Mouse (Mus musculus) CH12.LX (cell line): Measurements from ENCODE around the gene Slc4a3.

ENCODE experiments used
- BHLHE40 ChIP-seq: IDR thresholded peaks from 2 replicates; pipeline ENCODE4 v1.6.1; 2011; ENCODE audit warnings: mild to moderate bottlenecking, low read depth, low read length, improper control_type of control experiment
- CTCF ChIP-seq, 2 experiments: IDR thresholded peaks in 1 of 2; conservative IDR thresholded peaks in 1 of 2; 2 replicates each; pipeline ENCODE4 v1.5.1; 2011 to 2012; ENCODE audit warnings: low read depth in 2 of 2, low read length in 2 of 2, improper control_type of control experiment in 1 of 2, inconsistent platforms in 1 of 2, mild to moderate bottlenecking in 1 of 2, moderate library complexity in 1 of 2
- EP300 ChIP-seq: IDR thresholded peaks from 2 replicates; pipeline ENCODE4 v1.6.1; 2011; ENCODE audit warnings: low read length, improper control_type of control experiment
- MXI1 ChIP-seq: IDR thresholded peaks from 2 replicates; pipeline ENCODE4 v1.6.1; 2011; ENCODE audit warnings: mild to moderate bottlenecking, low read depth, low read length, improper control_type of control experiment
- POLR2A ChIP-seq: IDR thresholded peaks from 2 replicates; pipeline ENCODE4 v1.6.1; 2011; ENCODE audit warnings: low read depth, mild to moderate bottlenecking, improper control_type of control experiment, low read length
- POLR2AphosphoS2 ChIP-seq: IDR thresholded peaks from 2 replicates; pipeline ENCODE4 v1.6.1; 2011; ENCODE audit warnings: low read depth, low read length, improper control_type of control experiment
- SIN3A ChIP-seq: IDR thresholded peaks from 2 replicates; pipeline ENCODE4 v1.6.1; 2012; ENCODE audit warnings: low read length, improper control_type of control experiment, inconsistent platforms
- ZC3H11A ChIP-seq: IDR thresholded peaks from 2 replicates; pipeline ENCODE4 v1.6.1; 2012; ENCODE audit warnings: low read depth, mild to moderate bottlenecking, inconsistent platforms, low read length, improper control_type of control experiment
- ZMIZ1 ChIP-seq: IDR thresholded peaks from 2 replicates; pipeline ENCODE4 v1.6.1; 2012; ENCODE audit warnings: low read depth, mild to moderate bottlenecking, inconsistent platforms, low read length, improper control_type of control experiment

DNA sequence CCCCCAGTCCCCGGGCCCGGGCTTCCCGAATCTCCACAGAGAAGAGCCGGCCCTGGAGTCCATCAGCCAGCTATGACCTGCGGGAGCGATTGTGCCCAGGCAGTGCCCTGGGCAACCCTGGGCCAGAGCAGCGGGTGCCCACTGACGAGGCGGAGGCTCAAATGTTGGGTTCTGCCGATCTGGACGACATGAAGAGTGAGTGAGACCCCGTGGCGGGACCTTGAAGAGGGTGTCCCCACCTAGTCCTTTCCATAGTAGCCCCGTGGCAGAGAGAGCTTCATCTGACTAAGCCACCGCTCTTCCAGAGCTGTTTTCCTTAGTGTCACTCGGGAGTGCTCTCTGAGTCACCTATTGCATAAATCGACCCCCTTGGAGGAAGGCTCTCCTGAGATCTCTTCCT, 2.8 kb downstream of the Slc4a3 start:
- TF ChIP-seq CTCF (conservative IDR thresholded peaks at IDR 0.05 in 1 of 2, IDR thresholded peaks at IDR 0.05 in 1 of 2; ENCODE audit: low read depth in 2 of 2, low read length in 2 of 2): no peak
- TF ChIP-seq POLR2A: no peak
- no peak for TF ChIP-seq ZC3H11A
- no peak for TF ChIP-seq EP300
- no peak for TF ChIP-seq SIN3A
- TF ChIP-seq BHLHE40: no peak
- no peak for TF ChIP-seq MXI1
- no peak for TF ChIP-seq POLR2AphosphoS2
- no peak for TF ChIP-seq ZMIZ1
